Mouse (Mus musculus) layer of hippocampus, postnatal 25 days (tissue): ENCODE results near the gene Slc5a2. TPM values are rescaled to one million over a fixed set of nuclear protein-coding genes. Genes with fewer than 3 reads are reported as not detected.

Experiments used
- DNase-seq, 2 experiments: peaks; one replicate each; pipeline ENCODE4 v3.0.0; 2022; ENCODE audit warnings: mixed read lengths in 2 of 2, low spot score in 1 of 2; ENCODE audit errors: extremely low spot score in 1 of 2
- total RNA-seq, 2 experiments: library from RNA; stranded (reverse); gene quantifications; 2 replicates each; pipeline ENCODE4 v1.2.3; 2021

The Slc5a2 gene
- not detected for total RNA-seq

- no peak for DNase-seq
Measured at GRCm38 (mm10) chr7:128265411-128265810, at the start of gene Slc5a2. TSS of gene Slc5a2 (plus strand) at chr7:128265657.

GRCm38 (mm10) chr7:128219952-128220351 is 45.5 kb upstream of the Slc5a2 start:
- no peak for DNase-seq

GRCm38 (mm10) chr7:128220936-128221335 is 44.5 kb upstream of the Slc5a2 start:
- DNase-seq: no peak

- DNase-seq: no peak
Measured at GRCm38 (mm10) chr7:128231741-128232140, 33.7 kb upstream of the Slc5a2 start.

- no peak for DNase-seq
Measured at GRCm38 (mm10) chr7:128234796-128235195, 30.7 kb upstream of the Slc5a2 start.

- DNase-seq: no peak
Measured at GRCm38 (mm10) chr7:128235481-128235880, 30.0 kb upstream of the Slc5a2 start.

- DNase-seq: no peak
Measured at GRCm38 (mm10) chr7:128236426-128236825, 29.0 kb upstream of the Slc5a2 start.

GRCm38 (mm10) chr7:128236856-128237592 is 28.4 kb upstream of the Slc5a2 start, which contains the start of gene Armc5:
TSS of gene Armc5 (plus strand) at chr7:128237342.
- peak; percentile 85 to 86 for DNase-seq

GRCm38 (mm10) chr7:128237593-128237926 is 27.9 kb upstream of the Slc5a2 start:
- no peak for DNase-seq

- peak; percentile 97 to 98 for DNase-seq
Measured at GRCm38 (mm10) chr7:128237927-128238778, 27.3 kb upstream of the Slc5a2 start, which contains the start of gene 9130023H24Rik. TSS of gene 9130023H24Rik (minus strand) at chr7:128238031.

- no peak for DNase-seq
Measured at GRCm38 (mm10) chr7:128238991-128239390, 26.5 kb upstream of the Slc5a2 start.

GRCm38 (mm10) chr7:128240131-128240784 is 25.2 kb upstream of the Slc5a2 start:
- no peak for DNase-seq

- no peak for DNase-seq
Measured at GRCm38 (mm10) chr7:128242331-128242730, 23.1 kb upstream of the Slc5a2 start.

GRCm38 (mm10) chr7:128243921-128244320 is 21.5 kb upstream of the Slc5a2 start:
- DNase-seq: no peak

GRCm38 (mm10) chr7:128244410-128245025 is 20.9 kb upstream of the Slc5a2 start:
- DNase-seq: no peak

- no peak for DNase-seq
Measured at GRCm38 (mm10) chr7:128245547-128245946, 19.9 kb upstream of the Slc5a2 start.

- DNase-seq: peak; percentile 18 to 45
Measured at GRCm38 (mm10) chr7:128246496-128247391, 18.7 kb upstream of the Slc5a2 start, which contains the start of gene Tgfb1i1. TSS of gene Tgfb1i1 (plus strand) at chr7:128246812.

- DNase-seq: peak; percentile 73 to 94
Measured at GRCm38 (mm10) chr7:128247443-128247842, 18.0 kb upstream of the Slc5a2 start.
